Mouse (Mus musculus) liver, embryonic 13.5 days (tissue): Measurements from ENCODE around the gene Trim41. TPM values are rescaled to one million over a fixed set of nuclear protein-coding genes. Genes with fewer than 3 reads are reported as not detected.

ENCODE experiments used
- ATAC-seq: fragments of 200-750 bp; cut with Nextera tagmentation; 2 replicates; pipeline ENCODE4 v1.8.0; 2017; ENCODE audit warnings: low read depth, mild to moderate bottlenecking, moderate number of reproducible peaks, moderate library complexity
- DNase-seq: peaks from one replicate; pipeline ENCODE4 v3.0.0; 2022
- H3K27ac ChIP-seq: fragments of 300-500 bp; sonication (generic); 2 replicates; pipeline ENCODE4 v1.5.1; 2015; ENCODE audit warnings: moderate library complexity, mild to moderate bottlenecking, inconsistent platforms
- H3K27me3 ChIP-seq: fragments of 300-500 bp; sonication (generic); 2 replicates; pipeline ENCODE4 v1.6.1; 2015; ENCODE audit warnings: mild to moderate bottlenecking, inconsistent platforms
- H3K36me3 ChIP-seq: fragments of 300-500 bp; sonication (generic); 2 replicates; pipeline ENCODE4 v1.6.1; 2015; ENCODE audit warnings: mild to moderate bottlenecking, inconsistent platforms
- H3K4me1 ChIP-seq: fragments of 300-500 bp; sonication (generic); replicated peaks from 2 replicates; pipeline ENCODE4 v1.6.1; 2015; ENCODE audit warnings: inconsistent platforms
- H3K4me2 ChIP-seq: fragments of 300-500 bp; sonication (generic); 2 replicates; pipeline ENCODE4 v1.6.1; 2015; ENCODE audit warnings: inconsistent platforms, mild to moderate bottlenecking, moderate library complexity
- H3K4me3 ChIP-seq: fragments of 300-500 bp; sonication (generic); replicated peaks from 2 replicates; pipeline ENCODE4 v1.5.1; 2015; ENCODE audit warnings: mild to moderate bottlenecking, inconsistent platforms
- H3K9ac ChIP-seq: fragments of 300-500 bp; sonication (generic); 2 replicates; pipeline ENCODE4 v1.6.1; 2015; ENCODE audit warnings: mild to moderate bottlenecking, inconsistent platforms
- H3K9me3 ChIP-seq: fragments of 300-500 bp; sonication (generic); replicated peaks from 2 replicates; pipeline ENCODE4 v1.6.1; 2016; ENCODE audit warnings: inconsistent platforms
- WGBS: fragments of 180-500 bp; shearing (Covaris S2); methylation state at CpG from one replicate; pipeline ENCODE4 v1.1.7; 2015; ENCODE audit not compliant: insufficient replicate concordance; 5-methylcytosine and 5-hydroxymethylcytosine counted together
- polyA plus RNA-seq: library from polyadenylated mRNA; unstranded; fragments of >200 nt; fragmentation: Nextera tagmentation; extraction: Ambion mirVana; gene quantifications from 2 replicates; pipeline ENCODE4 v1.2.1, GENCODE M21; 2015

Trim41 gene
- polyA plus RNA-seq, 1 experiment from 2014 or later: 2.4 TPM

DNA sequence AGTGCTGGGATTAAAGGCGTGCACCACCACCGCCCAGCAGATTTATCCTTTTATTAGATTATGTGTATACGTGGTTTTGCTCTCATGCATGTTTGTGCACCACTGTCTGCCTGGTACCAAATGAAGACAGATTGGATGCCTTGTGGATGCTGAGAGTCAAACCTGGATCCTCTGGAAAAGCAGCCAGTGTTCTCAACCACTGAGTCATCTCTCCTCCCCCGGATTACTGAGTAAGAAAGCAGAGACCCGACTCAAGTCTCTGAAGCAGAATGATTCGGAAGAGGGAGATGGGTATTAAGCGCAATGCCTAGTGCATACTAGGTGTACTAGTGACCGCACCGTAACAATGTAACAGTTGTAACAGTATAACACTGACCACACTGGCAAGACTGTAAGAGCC lies 53.0 kb downstream of the Trim41 start:
- no peak overlapping the region for H3K27ac ChIP-seq
- no peak overlapping the region for H3K9ac ChIP-seq
- no peaks in the 10 kb centered on the region for H3K9me3 ChIP-seq
- H3K36me3 ChIP-seq: no peaks in the 10 kb centered on the region
- ATAC-seq: no peak
- H3K4me2 ChIP-seq: no peak overlapping the region
- H3K4me3 ChIP-seq: no peak overlapping the region
- H3K27me3 ChIP-seq: no peaks in the 10 kb centered on the region
- 81% methylated on average over 9 of the region's 9 CpGs for WGBS
- DNase-seq: no peak
- H3K4me1 ChIP-seq: no peaks in the 10 kb centered on the region

DNA sequence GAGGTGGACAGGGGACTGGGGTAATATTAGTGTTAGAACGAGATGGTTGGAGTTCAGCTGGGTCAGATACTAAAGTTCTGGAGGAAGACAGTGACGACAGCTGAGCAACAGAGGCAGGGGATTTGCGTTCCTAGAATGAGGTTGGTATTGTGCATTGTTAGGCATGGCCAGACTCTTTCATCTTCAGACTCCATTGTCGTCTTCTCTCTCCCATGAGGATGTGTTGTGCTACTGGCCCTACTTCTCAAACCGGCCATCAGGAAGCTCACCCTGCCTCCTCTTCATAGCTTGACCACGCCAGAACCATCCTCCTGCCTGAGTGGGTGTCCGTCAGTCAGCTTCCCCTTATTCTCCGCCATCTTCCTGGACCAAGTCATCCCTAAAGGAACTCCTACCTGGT lies 58.1 kb downstream of the Trim41 start:
- DNase-seq: no peak
- H3K9me3 ChIP-seq: no peaks in the 10 kb centered on the region
- no peak overlapping the region for H3K9ac ChIP-seq
- WGBS: 63% methylated on average over 8 of the region's 8 CpGs
- no peaks in the 10 kb centered on the region for H3K36me3 ChIP-seq
- no peak overlapping the region for H3K4me2 ChIP-seq
- H3K4me3 ChIP-seq: no peak overlapping the region
- no peak overlapping the region for H3K27ac ChIP-seq
- no peak for ATAC-seq
- no peaks in the 10 kb centered on the region for H3K27me3 ChIP-seq
- no peaks in the 10 kb centered on the region for H3K4me1 ChIP-seq

Other genes with a start within 250 kb of the Trim41 start
- gene Rack1, start 17.0 kb downstream of the Trim41 start, polyA plus RNA-seq: 688 and 710 TPM in 2 replicates
- gene Trim7, start 8.8 kb upstream of the Trim41 start, polyA plus RNA-seq: 0.06 and 0.09 TPM in 2 replicates
- gene Gm12184, start 9.3 kb upstream of the Trim41 start, polyA plus RNA-seq: 1.2 and 1.7 TPM in 2 replicates
- gene Irgm1, start 54.3 kb upstream of the Trim41 start, polyA plus RNA-seq: 17.0 and 19.8 TPM in 2 replicates
- 0.20 and 0.38 TPM in 2 replicates for gene Gm5431, start 84.9 kb upstream of the Trim41 start, polyA plus RNA-seq
- 2.0 and 3.6 TPM in 2 replicates for gene Psme2b, start 128.8 kb upstream of the Trim41 start, polyA plus RNA-seq
- gene Olfr56, start 161.5 kb upstream of the Trim41 start, polyA plus RNA-seq: 0.05 and 0.12 TPM in 2 replicates
- gene 9930111J21Rik1, start 162.0 kb upstream of the Trim41 start, polyA plus RNA-seq: 0.54 and 0.65 TPM in 2 replicates
- gene Gm12185, start 174.9 kb upstream of the Trim41 start, polyA plus RNA-seq: not detected in 2 replicates
- 0.67 and 0.78 TPM in 2 replicates for gene Tgtp1, start 176.8 kb upstream of the Trim41 start, polyA plus RNA-seq
- gene 9930111J21Rik2, start 233.9 kb upstream of the Trim41 start, polyA plus RNA-seq: 0.52 and 0.65 TPM in 2 replicates
- 0.22 and 0.59 TPM in 2 replicates for gene Tgtp2, start 246.9 kb upstream of the Trim41 start, polyA plus RNA-seq